Mouse (Mus musculus) mouse embryonic stem cell (cell line): ENCODE data around the gene Ptpn14.

Source experiments
- in situ Hi-C, 2 experiments: fragments of 300-500 bp; cut with MboI; formaldehyde crosslinking; loops; 1 replicate in 1 of 2; 3 replicates in 1 of 2; pipeline ENCODE4 v1.14.3; 2019 to 2020; ENCODE audit warnings: low sequenced_read_pairs in 2 of 2, low pct_unique_long_range_greater_than_20kb in 1 of 2, mixed read lengths in 1 of 2; ENCODE audit not compliant: unreplicated experiment in 1 of 2

Ptpn14 gene

GRCm38 (mm10) chr1:189707419-189707818 is 20.6 kb upstream of the Ptpn14 start:
- in situ Hi-C loops = loop anchor here in 1 of 2 experiments (5.0 kb wide), 1 partner anchor 170 kb away; no protein-coding TSS in a partner anchor

GRCm38 (mm10) chr1:189709001-189709400 is 19.1 kb upstream of the Ptpn14 start:
- in situ Hi-C loops = loop anchor here in 1 of 2 experiments (5.0 kb wide), 1 partner anchor 168 kb away; no protein-coding TSS in a partner anchor

GRCm38 (mm10) chr1:189715915-189716797 is 11.9 kb upstream of the Ptpn14 start:
- in situ Hi-C loops = no loop called here

- in situ Hi-C loops = no loop called here
These were observed 10.5 kb upstream of the Ptpn14 start for GRCm38 (mm10) chr1:189717546-189717945.

GRCm38 (mm10) chr1:189718600-189718999 is 9.5 kb upstream of the Ptpn14 start:
- in situ Hi-C loops = no loop called here

- in situ Hi-C loops = loop anchor here in 1 of 2 experiments (10.0 kb wide), 1 partner anchor 439 kb away; no protein-coding TSS in a partner anchor
These were observed 1.9 kb upstream of the Ptpn14 start for GRCm38 (mm10) chr1:189726121-189726520.

GRCm38 (mm10) chr1:189727346-189727883 is 653 bp upstream of the Ptpn14 start:
- in situ Hi-C loops = loop anchor here in 1 of 2 experiments (10.0 kb wide), 1 partner anchor 437 kb away; no protein-coding TSS in a partner anchor

GRCm38 (mm10) chr1:189728784-189729115 is 682 bp downstream of the Ptpn14 start:
- in situ Hi-C loops = loop anchor here in 1 of 2 experiments (10.0 kb wide), 1 partner anchor 436 kb away; no protein-coding TSS in a partner anchor

- in situ Hi-C loops = loop anchor here in 1 of 2 experiments (10.0 kb wide), 1 partner anchor 436 kb away; no protein-coding TSS in a partner anchor
These were observed 1.2 kb downstream of the Ptpn14 start for GRCm38 (mm10) chr1:189729141-189729815.

- in situ Hi-C loops = no loop called here
These were observed 3.6 kb downstream of the Ptpn14 start for GRCm38 (mm10) chr1:189731697-189732096.

- in situ Hi-C loops = no loop called here
These were observed 4.1 kb downstream of the Ptpn14 start for GRCm38 (mm10) chr1:189732156-189732555.

GRCm38 (mm10) chr1:189740075-189740474 is 12.0 kb downstream of the Ptpn14 start:
- in situ Hi-C loops = no loop called here

GRCm38 (mm10) chr1:189742041-189742440 is 14.0 kb downstream of the Ptpn14 start:
- in situ Hi-C loops = no loop called here

- in situ Hi-C loops = no loop called here
These were observed 15.1 kb downstream of the Ptpn14 start for GRCm38 (mm10) chr1:189743136-189743535.

- in situ Hi-C loops = no loop called here
These were observed 17.0 kb downstream of the Ptpn14 start for GRCm38 (mm10) chr1:189744914-189745710.

- in situ Hi-C loops = no loop called here
These were observed 18.5 kb downstream of the Ptpn14 start for GRCm38 (mm10) chr1:189746520-189746919.

- in situ Hi-C loops = no loop called here
These were observed 21.7 kb downstream of the Ptpn14 start for GRCm38 (mm10) chr1:189749789-189750188.

GRCm38 (mm10) chr1:189750233-189750632 is 22.2 kb downstream of the Ptpn14 start:
- in situ Hi-C loops = no loop called here
